Mouse (Mus musculus) cortical plate, adult 2 months (tissue): ENCODE data around the gene Emc8. TPM values are rescaled to one million over a fixed set of nuclear protein-coding genes. Genes with fewer than 3 reads are reported as not detected.
"Not testable (repeated sequence)": the region's sequence is repeated elsewhere in the genome, so short reads cannot be mapped to it uniquely, and the experiment has no call there.

Source experiments
- H3K27ac ChIP-seq: fragments of 200-500 bp; 2 replicates; pipeline ENCODE4 v1.5.1; 2012; ENCODE audit warnings: low read length, control low read depth, inconsistent platforms; ENCODE audit not compliant: insufficient read depth
- H3K4me1 ChIP-seq: fragments of 200-500 bp; 2 replicates; pipeline ENCODE4 v1.6.1; 2011; ENCODE audit warnings: low read length; ENCODE audit not compliant: control insufficient read depth, insufficient read depth
- H3K4me3 ChIP-seq: fragments of 200-500 bp; 2 replicates; pipeline ENCODE4 v1.5.1; 2011; ENCODE audit warnings: mild to moderate bottlenecking, low read length, control low read depth; ENCODE audit not compliant: insufficient read depth
- CTCF ChIP-seq: fragments of 200-500 bp; IDR thresholded peaks from 2 replicates; pipeline ENCODE4 v1.5.1; 2011; ENCODE audit warnings: mild to moderate bottlenecking, control low read depth, low read length; ENCODE audit not compliant: insufficient read depth; ENCODE audit errors: extremely low read depth
- POLR2A ChIP-seq: fragments of 200-500 bp; IDR thresholded peaks from 2 replicates; pipeline ENCODE4 v1.6.1; 2011; ENCODE audit warnings: mild to moderate bottlenecking, low read length, control low read depth; ENCODE audit not compliant: insufficient read depth; ENCODE audit errors: extremely low read depth
- polyA plus RNA-seq: library from polyadenylated mRNA; depleted of rRNA; stranded (reverse); fragments of >200 nt; gene quantifications from 2 replicates; pipeline ENCODE4 v1.2.3, GENCODE M21; 2012

Emc8 gene
- polyA plus RNA-seq, 1 experiment = 51.2 TPM

DNA sequence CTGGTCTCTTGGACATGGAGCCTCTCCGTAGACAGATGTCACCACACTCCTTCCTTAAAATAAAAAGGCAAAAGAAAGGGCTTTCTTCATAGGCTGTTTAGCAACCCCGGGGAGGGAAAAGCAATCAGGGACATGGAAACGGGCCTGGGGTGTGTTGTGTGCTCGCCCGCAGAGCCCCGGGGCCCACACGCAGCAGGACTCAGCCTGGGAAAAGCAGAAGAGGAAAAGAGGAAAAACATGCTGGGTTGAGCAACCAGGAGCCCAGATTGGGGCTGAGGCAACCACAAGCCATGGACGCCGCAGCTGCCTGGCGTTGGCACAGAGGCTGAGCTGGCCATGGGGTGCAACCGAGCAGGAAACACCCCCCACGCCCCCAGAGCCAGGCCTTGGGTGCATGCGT, 17.7 kb upstream of the Emc8 start:
- TF ChIP-seq POLR2A = no peak
- no peak for TF ChIP-seq CTCF
- H3K4me3 ChIP-seq = no peak overlapping the region
- H3K4me1 ChIP-seq = no peaks in the 10 kb centered on the region
- no peak overlapping the region for H3K27ac ChIP-seq

DNA sequence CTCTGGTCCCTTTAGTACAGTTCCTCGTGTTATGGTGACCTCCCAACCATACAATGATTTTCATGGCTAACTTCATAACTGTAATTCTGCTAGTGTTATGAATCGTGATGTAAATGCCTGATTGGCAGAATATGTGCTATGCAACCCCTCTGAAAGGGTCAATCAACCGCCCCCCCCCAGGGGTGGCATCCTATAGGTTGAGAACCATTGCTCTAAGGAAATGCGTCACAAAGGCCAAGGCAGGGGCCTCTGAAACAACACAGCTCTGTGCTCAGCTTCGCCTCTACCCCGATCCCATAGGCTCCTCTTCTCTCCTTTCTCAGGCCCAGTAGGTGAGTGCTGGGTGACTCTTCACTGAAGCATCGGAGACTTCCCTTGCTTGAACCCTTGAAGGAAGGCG, 17.2 kb upstream of the Emc8 start:
- Histone ChIP-seq H3K4me3 (no peak overlapping the region), H3K27ac (no peak overlapping the region), H3K4me1 (no peaks in the 10 kb centered on the region)
- TF ChIP-seq CTCF (no peak), POLR2A (no peak)

DNA sequence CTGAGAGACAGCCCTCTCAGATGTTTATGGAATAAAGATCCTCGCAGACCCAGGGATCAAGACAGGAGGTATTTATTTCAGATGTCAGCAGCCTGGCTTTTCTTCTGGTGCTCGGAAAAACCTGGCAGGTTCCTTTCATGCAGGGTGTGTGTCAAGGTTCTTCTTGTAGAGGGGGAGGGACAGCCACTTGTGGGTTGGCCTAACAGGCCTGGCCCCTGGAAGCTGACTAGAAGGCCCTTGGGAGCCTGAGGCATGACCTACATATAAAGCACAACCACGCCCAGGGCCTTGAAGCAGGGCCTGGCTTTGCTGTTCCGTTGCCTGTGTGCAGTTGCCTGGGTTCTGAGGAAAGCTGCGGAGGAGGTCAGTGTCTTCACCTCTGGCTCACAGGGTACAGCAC, 16.7 kb upstream of the Emc8 start:
- Histone ChIP-seq H3K27ac (no peak overlapping the region), H3K4me1 (no peaks in the 10 kb centered on the region), H3K4me3 (no peak overlapping the region)
- TF ChIP-seq POLR2A = no peak
- TF ChIP-seq CTCF = no peak

DNA sequence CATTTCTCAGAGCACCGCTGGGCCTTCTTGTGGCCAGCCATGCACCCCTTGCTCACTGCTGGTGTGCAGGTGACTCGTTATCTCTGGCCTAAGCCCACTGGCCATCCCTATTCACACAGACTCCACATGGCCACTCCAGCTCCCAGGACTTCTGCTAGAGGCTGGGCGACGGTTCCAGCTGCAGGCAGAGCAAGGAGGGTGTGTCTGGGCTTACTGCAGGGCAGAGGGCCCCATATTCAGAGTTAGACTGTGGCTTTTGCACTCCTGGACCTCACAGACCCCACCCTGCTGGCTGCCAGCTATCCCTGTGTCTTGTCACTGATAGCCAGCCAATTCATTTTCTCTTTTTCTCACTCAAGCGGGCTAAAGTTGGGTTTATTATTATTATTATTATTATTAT, 15.7 kb upstream of the Emc8 start:
- no peak overlapping the region for H3K4me3 ChIP-seq
- H3K27ac ChIP-seq = no peak overlapping the region
- TF ChIP-seq CTCF (no peak), POLR2A (no peak)
- H3K4me1 ChIP-seq = no peaks in the 10 kb centered on the region

DNA sequence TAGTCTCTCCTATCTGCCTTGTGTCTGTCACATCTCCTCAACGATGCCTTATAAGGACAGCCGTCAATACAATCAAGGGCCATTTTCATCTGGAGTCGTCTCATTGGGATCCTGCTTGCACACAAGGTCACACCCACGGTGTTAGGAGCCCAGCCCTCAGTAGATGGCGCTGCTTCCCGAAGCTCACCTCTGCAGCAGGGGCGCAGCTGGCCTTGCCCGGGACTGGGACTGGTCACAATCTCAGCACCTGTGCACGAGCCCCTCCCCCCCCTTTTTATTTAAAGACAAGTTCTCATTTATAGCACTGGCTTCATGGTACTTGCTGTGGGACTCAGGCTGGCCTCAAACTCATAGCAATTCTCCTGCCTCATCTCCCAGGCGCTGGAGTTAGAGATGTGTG, 15.2 kb upstream of the Emc8 start:
- Histone ChIP-seq H3K27ac (no peak overlapping the region), H3K4me1 (no peaks in the 10 kb centered on the region), H3K4me3 (no peak overlapping the region)
- TF ChIP-seq POLR2A = no peak
- peak; percentile 56 for TF ChIP-seq CTCF

DNA sequence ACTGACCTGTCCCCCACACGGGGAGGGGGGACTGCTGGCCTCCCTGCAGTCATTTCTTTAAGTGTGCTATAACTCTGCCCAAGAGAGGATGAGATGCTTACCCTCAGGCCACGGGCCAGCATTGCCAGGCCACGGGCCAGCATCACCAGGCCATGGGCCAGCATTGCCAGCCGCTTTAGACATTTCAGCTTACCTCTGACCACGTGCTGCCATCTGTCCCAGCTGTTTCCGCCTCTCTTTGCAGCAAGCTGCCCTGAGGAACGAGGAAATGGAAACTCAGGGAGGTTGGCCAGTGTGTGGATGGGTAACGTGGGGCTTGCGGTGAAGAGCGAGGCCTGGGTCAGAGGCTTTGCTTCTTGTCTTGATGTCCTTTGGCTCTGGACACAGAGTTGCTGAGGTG, 12.7 kb upstream of the Emc8 start:
- Histone ChIP-seq H3K27ac (no peak overlapping the region), H3K4me1 (no peaks in the 10 kb centered on the region), H3K4me3 (no peak overlapping the region)
- TF ChIP-seq POLR2A (no peak), CTCF (no peak)

DNA sequence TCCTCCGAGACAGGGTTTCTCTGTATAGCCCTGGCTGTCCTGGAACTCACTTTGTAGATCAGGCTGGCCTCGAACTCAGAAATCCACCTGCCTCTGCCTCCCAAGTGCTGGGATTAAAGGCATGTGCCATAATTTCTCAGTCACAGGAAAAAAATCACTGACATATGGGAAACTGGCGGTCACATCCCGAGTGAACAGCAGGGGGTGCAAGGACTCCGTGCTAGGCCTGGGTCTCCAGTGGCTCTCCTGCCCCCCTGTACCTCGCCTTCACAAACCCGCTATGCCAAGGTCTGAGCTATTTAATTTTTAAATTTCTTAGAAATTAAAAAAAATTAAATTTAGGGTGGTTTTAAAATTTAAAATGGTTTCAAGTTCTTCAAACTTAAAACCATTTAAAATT, 12.0 kb upstream of the Emc8 start:
- peak; percentile 63 for TF ChIP-seq CTCF
- H3K27ac ChIP-seq, H3K4me1 ChIP-seq, H3K4me3 ChIP-seq: not testable (repeated sequence)

DNA sequence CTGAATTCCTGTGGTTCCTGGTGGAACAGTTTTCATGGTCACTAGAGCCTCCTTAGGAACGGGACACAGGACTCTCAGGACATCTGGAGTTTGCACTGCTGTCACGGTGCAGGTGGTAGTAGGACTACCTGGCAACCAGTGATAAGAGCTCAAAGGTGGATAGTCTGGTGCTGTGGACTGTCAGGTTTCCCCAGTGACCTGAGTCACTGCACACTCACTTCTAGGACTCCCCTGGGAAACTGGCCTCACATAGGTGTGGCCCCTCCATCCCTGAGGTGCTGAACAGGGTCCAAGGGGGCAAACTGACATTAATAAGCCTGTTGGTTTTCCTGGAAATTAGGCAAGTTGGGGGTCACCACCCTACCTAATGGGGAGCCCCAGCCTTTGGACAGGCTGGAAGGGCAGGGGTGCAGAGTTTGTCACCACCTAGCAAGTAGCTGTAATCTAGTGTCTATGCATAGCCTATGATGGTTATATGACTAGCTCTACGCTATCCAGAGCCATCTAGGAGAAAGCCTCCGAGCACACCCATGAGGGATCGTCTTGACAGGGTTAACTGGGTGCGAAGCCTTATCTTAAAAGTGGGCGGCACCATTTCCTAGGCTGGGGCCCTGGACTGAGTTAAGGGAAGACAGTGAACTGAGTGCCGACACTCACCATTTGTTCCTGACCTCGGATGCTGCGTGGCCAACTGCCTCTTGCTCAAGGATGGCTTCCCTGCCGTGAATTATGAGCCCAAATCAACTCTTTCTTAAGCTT, 11.4 kb upstream of the Emc8 start:
- H3K27ac ChIP-seq = no peak overlapping the region
- TF ChIP-seq POLR2A = no peak
- no peak for TF ChIP-seq CTCF
- H3K4me3 ChIP-seq = no peak overlapping the region
- H3K4me1 ChIP-seq = no peaks in the 10 kb centered on the region

DNA sequence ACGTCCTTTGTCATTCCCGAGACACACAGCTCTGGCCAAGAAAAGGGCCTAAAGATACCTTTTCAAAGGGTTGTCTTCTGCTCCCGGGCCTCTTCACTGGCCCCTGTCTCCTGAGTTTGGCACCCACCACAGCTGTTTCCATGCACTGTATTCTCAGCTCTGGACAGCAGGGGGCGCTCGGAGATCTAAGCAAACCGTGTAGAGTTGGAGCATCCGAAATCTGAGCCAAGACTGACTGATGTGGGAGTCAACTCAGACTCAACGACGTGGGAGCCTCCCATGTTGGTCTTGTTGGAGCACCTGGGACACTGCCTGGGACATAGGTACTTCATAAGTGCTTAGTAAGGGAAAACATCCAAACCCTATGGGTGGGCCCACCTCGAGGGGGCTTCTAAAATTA, 10.1 kb upstream of the Emc8 start:
- no peak overlapping the region for H3K27ac ChIP-seq

DNA sequence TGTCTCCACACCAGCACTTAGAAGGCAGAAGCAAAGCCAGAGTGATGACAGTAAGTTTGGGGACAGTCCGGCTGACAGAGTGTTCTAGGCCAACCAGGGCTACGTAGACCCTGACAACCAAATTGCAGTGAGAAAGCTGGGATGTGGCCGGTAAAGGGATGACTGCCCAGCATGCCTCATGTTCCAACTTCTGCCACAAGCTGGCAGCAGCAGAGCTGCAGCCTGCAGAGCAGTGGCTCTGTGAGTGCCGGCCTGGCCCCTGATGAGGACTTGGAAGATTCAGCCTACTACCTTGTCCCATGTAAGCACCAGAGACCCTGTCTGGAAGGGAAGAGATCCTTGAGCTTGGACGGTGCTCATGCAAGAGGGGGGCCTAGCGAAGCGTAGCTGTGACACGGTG, 7.3 kb upstream of the Emc8 start:
- H3K27ac ChIP-seq = no peak overlapping the region
- H3K4me3 ChIP-seq = no peak overlapping the region
- H3K4me1 ChIP-seq = peaks cover 2% of the 10 kb centered on the region; the same call in 1 of the 2 replicates
- TF ChIP-seq CTCF (no peak), POLR2A (no peak)

More for the DNA sequence above, 10.1 kb upstream of the Emc8 start:
- Histone ChIP-seq H3K4me1 (no peaks in the 10 kb centered on the region), H3K4me3 (no peak overlapping the region)
- TF ChIP-seq POLR2A (no peak), CTCF (peak; percentile 90)
